Mouse (Mus musculus) E14TG2a.4 (cell line): ENCODE data around the gene Glrx3.

Source experiments
- CTCF ChIP-seq: conservative IDR thresholded peaks from 2 replicates; pipeline ENCODE4 v1.5.1; 2014; ENCODE audit warnings: low read length
- NANOG ChIP-seq: IDR thresholded peaks from 2 replicates; pipeline ENCODE4 v1.6.1; 2014; ENCODE audit warnings: borderline replicate concordance, low read length, mixed read lengths

DNA sequence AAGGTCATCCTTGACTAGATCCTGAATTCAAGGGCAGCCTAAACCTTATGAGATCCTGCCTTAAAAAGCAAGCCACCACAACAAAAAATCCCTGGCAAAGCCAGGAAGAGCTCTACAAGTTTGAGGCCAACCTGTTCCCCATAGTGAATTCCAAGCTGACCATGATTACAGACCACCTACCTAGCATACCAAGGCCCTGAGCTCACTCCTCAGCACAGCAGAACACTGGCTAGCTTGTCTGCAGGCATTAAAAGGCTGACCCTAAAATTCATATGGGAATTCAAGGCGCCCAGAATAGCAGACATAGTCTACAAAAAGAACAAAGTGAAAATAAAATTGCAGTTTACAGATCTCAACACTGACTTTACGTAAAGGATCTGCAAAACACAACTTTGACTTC is 33.3 kb upstream of the Glrx3 start:
- TF ChIP-seq CTCF (no peak), NANOG (no peak)
